Mouse (Mus musculus) MEL (cell line): Measurements from ENCODE around the gene Adcy7. TPM values are rescaled to one million over a fixed set of nuclear protein-coding genes. Genes with fewer than 3 reads are reported as not detected.
A peak's percentile ranks its signal among the peaks of the same experiment; 100 is the strongest.

Experiments
- DNase-seq: peaks from one replicate; pipeline ENCODE4 v3.0.0; 2011; ENCODE audit warnings: low read depth, low spot score
- H3K27ac ChIP-seq: 2 replicates; pipeline ENCODE4 v1.5.1; 2012; ENCODE audit warnings: low read depth, mild to moderate bottlenecking, control low read depth, low read length, moderate library complexity; ENCODE audit not compliant: control insufficient read depth
- H3K27me3 ChIP-seq, 2 experiments: fragments of 150-350 bp in 1 of 2; sonication (generic) in 1 of 2; 2 replicates each; pipeline ENCODE4 v1.6.1; 2012; ENCODE audit warnings: low read length in 2 of 2, mild to moderate bottlenecking in 2 of 2, improper control_type of control experiment in 1 of 2, moderate library complexity in 1 of 2; ENCODE audit not compliant: insufficient read depth in 2 of 2, control insufficient read depth in 1 of 2
- H3K36me3 ChIP-seq, 2 experiments: 2 replicates each; pipeline ENCODE4 v1.6.1; 2012 to 2014; ENCODE audit warnings: low read length in 2 of 2, improper control_type of control experiment in 1 of 2, inconsistent platforms in 1 of 2, mild to moderate bottlenecking in 1 of 2; ENCODE audit not compliant: insufficient read depth in 2 of 2, control insufficient read depth in 1 of 2
- H3K4me1 ChIP-seq, 2 experiments: fragments of 150-350 bp in 1 of 2; sonication (generic) in 1 of 2; 2 replicates each; pipeline ENCODE4 v1.6.1; 2012; ENCODE audit warnings: low read length in 2 of 2, improper control_type of control experiment in 1 of 2, mild to moderate bottlenecking in 1 of 2; ENCODE audit not compliant: insufficient read depth in 2 of 2, control insufficient read depth in 1 of 2
- H3K4me3 ChIP-seq, 2 experiments: fragments of 150-350 bp in 1 of 2; sonication (generic) in 1 of 2; 2 replicates each; pipeline ENCODE4 v1.5.1; 2012; ENCODE audit warnings: low read depth in 2 of 2, low read length in 2 of 2, mild to moderate bottlenecking in 2 of 2, moderate library complexity in 2 of 2, control low read depth in 1 of 2, improper control_type of control experiment in 1 of 2; ENCODE audit not compliant: control insufficient read depth in 1 of 2, insufficient read depth in 1 of 2
- H3K79me2 ChIP-seq: 2 replicates; pipeline ENCODE4 v1.6.1; 2012; ENCODE audit warnings: mild to moderate bottlenecking, low read length, moderate library complexity; ENCODE audit not compliant: control insufficient read depth, poor library complexity, insufficient read depth
- H3K9ac ChIP-seq: 2 replicates; pipeline ENCODE4 v1.6.1; 2012; ENCODE audit warnings: low read depth, mild to moderate bottlenecking, control low read depth, low read length, moderate library complexity; ENCODE audit not compliant: control insufficient read depth, poor library complexity, severe bottlenecking
- H3K9me3 ChIP-seq: fragments of 150-350 bp; sonication (generic); replicated peaks from 2 replicates; pipeline ENCODE4 v1.6.1; 2012; ENCODE audit warnings: mild to moderate bottlenecking, low read length, improper control_type of control experiment, moderate library complexity; ENCODE audit not compliant: insufficient read depth
- CHD1 ChIP-seq: IDR thresholded peaks from 2 replicates; pipeline ENCODE4 v1.6.1; 2012; ENCODE audit warnings: low read depth, mild to moderate bottlenecking, inconsistent platforms, low read length, improper control_type of control experiment
- CHD2 ChIP-seq: IDR thresholded peaks from 2 replicates; pipeline ENCODE4 v1.6.1; 2011; ENCODE audit warnings: low read length, improper control_type of control experiment
- E2F4 ChIP-seq: IDR thresholded peaks from 2 replicates; pipeline ENCODE4 v1.6.1; 2011; ENCODE audit warnings: low read depth, low read length, improper control_type of control experiment, borderline replicate concordance
- ELF1 ChIP-seq: IDR thresholded peaks from 2 replicates; pipeline ENCODE4 v1.6.1; 2014; ENCODE audit warnings: low read depth, mild to moderate bottlenecking, inconsistent platforms, low read length, improper control_type of control experiment, moderate library complexity
- EP300 ChIP-seq, 2 experiments: IDR thresholded peaks; 2 replicates each; pipeline ENCODE4 v1.6.1; 2011; ENCODE audit warnings: improper control_type of control experiment in 2 of 2, low read length in 2 of 2, low read depth in 1 of 2, mild to moderate bottlenecking in 1 of 2
- ETS1 ChIP-seq: IDR thresholded peaks from 2 replicates; pipeline ENCODE4 v1.6.1; 2012; ENCODE audit warnings: low read depth, mild to moderate bottlenecking, inconsistent platforms, low read length, improper control_type of control experiment, moderate library complexity
- GATA1 ChIP-seq: IDR thresholded peaks from 2 replicates; pipeline ENCODE4 v1.6.1; 2011; ENCODE audit warnings: low read depth, low read length, improper control_type of control experiment
- HCFC1 ChIP-seq: IDR thresholded peaks from 2 replicates; pipeline ENCODE4 v1.6.1; 2012; ENCODE audit warnings: low read depth, mild to moderate bottlenecking, inconsistent platforms, low read length, improper control_type of control experiment, moderate library complexity
- JUND ChIP-seq: IDR thresholded peaks from 2 replicates; pipeline ENCODE4 v1.6.1; 2011; ENCODE audit warnings: low read depth, mild to moderate bottlenecking, improper control_type of control experiment, low read length
- KAT2A ChIP-seq: conservative IDR thresholded peaks from 2 replicates; pipeline ENCODE4 v1.6.1; 2012; ENCODE audit warnings: low read depth, low read length, improper control_type of control experiment, inconsistent platforms
- MAFK ChIP-seq: IDR thresholded peaks from 2 replicates; pipeline ENCODE4 v1.6.1; 2011; ENCODE audit warnings: low read depth, mild to moderate bottlenecking, low read length, improper control_type of control experiment, borderline replicate concordance
- MAX ChIP-seq: IDR thresholded peaks from 2 replicates; pipeline ENCODE4 v1.6.1; 2011; ENCODE audit warnings: low read length, improper control_type of control experiment
- MEF2A ChIP-seq: IDR thresholded peaks from 2 replicates; pipeline ENCODE4 v1.6.1; 2014; ENCODE audit warnings: low read depth, mild to moderate bottlenecking, inconsistent platforms, low read length, improper control_type of control experiment; ENCODE audit not compliant: poor library complexity, insufficient replicate concordance, severe bottlenecking; ENCODE audit errors: extremely low read depth
- MXI1 ChIP-seq: IDR thresholded peaks from 2 replicates; pipeline ENCODE4 v1.6.1; 2011; ENCODE audit warnings: mild to moderate bottlenecking, low read depth, low read length, improper control_type of control experiment
- MYB ChIP-seq: IDR thresholded peaks from 2 replicates; pipeline ENCODE4 v1.6.1; 2011; ENCODE audit warnings: mild to moderate bottlenecking, low read depth, low read length, improper control_type of control experiment
- MYC ChIP-seq: IDR thresholded peaks from 2 replicates; pipeline ENCODE4 v1.6.1; 2011; ENCODE audit warnings: low read depth, mild to moderate bottlenecking, low read length, improper control_type of control experiment, moderate library complexity
- NRF1 ChIP-seq: IDR thresholded peaks from 2 replicates; pipeline ENCODE4 v1.6.1; 2014; ENCODE audit warnings: low read depth, mild to moderate bottlenecking, inconsistent platforms, low read length, improper control_type of control experiment, moderate library complexity; ENCODE audit not compliant: poor library complexity, insufficient read depth, severe bottlenecking
- POLR2A ChIP-seq, 2 experiments: IDR thresholded peaks; 2 replicates each; pipeline ENCODE4 v1.6.1; 2011 to 2012; ENCODE audit warnings: low read length in 2 of 2, mild to moderate bottlenecking in 2 of 2, control low read depth in 1 of 2, improper control_type of control experiment in 1 of 2, low read depth in 1 of 2, moderate library complexity in 1 of 2; ENCODE audit not compliant: control insufficient read depth in 1 of 2, insufficient read depth in 1 of 2, poor library complexity in 1 of 2
- RAD21 ChIP-seq: IDR thresholded peaks from 2 replicates; pipeline ENCODE4 v1.6.1; 2011; ENCODE audit warnings: mild to moderate bottlenecking, low read depth, low read length, improper control_type of control experiment
- SIN3A ChIP-seq: IDR thresholded peaks from 2 replicates; pipeline ENCODE4 v1.6.1; 2012; ENCODE audit warnings: low read length, improper control_type of control experiment, inconsistent platforms
- SMC3 ChIP-seq: IDR thresholded peaks from 2 replicates; pipeline ENCODE4 v1.6.1; 2011; ENCODE audit warnings: low read depth, low read length, improper control_type of control experiment
- TAL1 ChIP-seq: IDR thresholded peaks from 2 replicates; pipeline ENCODE4 v1.6.1; 2012; ENCODE audit warnings: mild to moderate bottlenecking, inconsistent platforms, low read length, moderate library complexity, mixed read lengths
- TBP ChIP-seq: IDR thresholded peaks from 2 replicates; pipeline ENCODE4 v1.8.0; 2011; ENCODE audit warnings: low read depth, low read length, improper control_type of control experiment
- UBTF ChIP-seq: IDR thresholded peaks from 2 replicates; pipeline ENCODE4 v1.6.1; 2012; ENCODE audit warnings: low read depth, mild to moderate bottlenecking, inconsistent platforms, low read length, improper control_type of control experiment, moderate library complexity, borderline replicate concordance; ENCODE audit not compliant: insufficient read depth
- USF2 ChIP-seq, 2 experiments: IDR thresholded peaks; 2 replicates each; pipeline ENCODE4 v1.6.1; 2011 to 2012; ENCODE audit warnings: improper control_type of control experiment in 2 of 2, low read length in 2 of 2, borderline replicate concordance in 1 of 2, inconsistent platforms in 1 of 2, low read depth in 1 of 2, mild to moderate bottlenecking in 1 of 2; ENCODE audit not compliant: insufficient read depth in 1 of 2
- ZC3H11A ChIP-seq: IDR thresholded peaks from 2 replicates; pipeline ENCODE4 v1.6.1; 2012; ENCODE audit warnings: low read depth, mild to moderate bottlenecking, inconsistent platforms, low read length, improper control_type of control experiment
- ZKSCAN1 ChIP-seq: IDR thresholded peaks from 2 replicates; pipeline ENCODE4 v1.6.1; 2012; ENCODE audit warnings: low read depth, mild to moderate bottlenecking, inconsistent platforms, low read length, improper control_type of control experiment, moderate library complexity
- ZMIZ1 ChIP-seq: IDR thresholded peaks from 2 replicates; pipeline ENCODE4 v1.6.1; 2012; ENCODE audit warnings: low read depth, mild to moderate bottlenecking, inconsistent platforms, low read length, improper control_type of control experiment, moderate library complexity
- ZNF384 ChIP-seq: IDR thresholded peaks from 2 replicates; pipeline ENCODE4 v1.6.1; 2012; ENCODE audit warnings: low read depth, mild to moderate bottlenecking, inconsistent platforms, low read length, improper control_type of control experiment
- polyA plus RNA-seq, 2 experiments: library from polyadenylated mRNA; stranded (reverse) in 1 of 2; unstranded in 1 of 2; fragments of >175 nt in 1 of 2; fragments of >200 nt in 1 of 2; gene quantifications; 2 replicates each; pipeline versions ENCODE4 v1.2.1 to v1.2.4; 2012; ENCODE audit warnings: low replicate concordance in 2 of 2, low read depth in 1 of 2; ENCODE audit not compliant: insufficient read length in 2 of 2, insufficient read depth in 1 of 2, missing spikeins in 1 of 2
- total RNA-seq: library from RNA; depleted of rRNA; stranded (reverse); fragments of 300-350 nt; gene quantifications from 2 replicates; pipeline ENCODE4 v1.2.3, GENCODE M21; 2012

Adcy7 gene
- total and polyA plus RNA-seq, 3 experiments, result 62.9 to 83.7 TPM; not detected in 1

DNA sequence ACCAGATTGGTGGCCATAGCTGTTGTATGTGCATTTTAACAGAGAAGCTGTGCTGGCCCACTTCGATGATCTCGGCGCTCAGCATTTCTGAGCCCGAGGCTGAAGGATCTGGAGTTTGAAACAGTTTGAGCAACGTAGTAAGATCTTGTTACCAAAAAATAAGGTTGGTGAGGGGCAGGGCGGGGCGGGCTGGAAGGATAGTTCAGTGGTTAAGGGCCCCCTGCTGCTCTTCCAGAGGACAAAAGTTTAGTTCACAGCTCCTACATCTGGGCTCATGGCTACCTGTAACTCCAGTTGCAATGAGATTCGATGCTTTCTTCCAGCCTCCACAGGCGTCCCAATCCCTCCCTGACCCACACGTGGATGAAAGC is 26.5 kb downstream of the Adcy7 start:
- Histone ChIP-seq H3K27me3 (no peaks in the 10 kb centered on the region), H3K9ac (peak overlapping the region; percentile 62), H3K79me2 (peaks cover 73% of the 10 kb centered on the region), H3K27ac (peak overlapping the region; percentile 94), H3K9me3 (no peaks in the 10 kb centered on the region), H3K4me3 (no peak overlapping the region), H3K4me1 (peaks cover 24 to 64% of the 10 kb centered on the region in 2 experiments), H3K36me3 (peaks cover 10 to 62% of the 10 kb centered on the region in 2 experiments)
- no peak for DNase-seq
- TF ChIP-seq MYC (no peak), MEF2A (no peak), CHD1 (peak; percentile 93; the same call in 1 of the 2 replicates), MXI1 (0 out of 2 replicates have a peak, but pooled peaks have one; percentile 7), ZKSCAN1 (no peak)

DNA sequence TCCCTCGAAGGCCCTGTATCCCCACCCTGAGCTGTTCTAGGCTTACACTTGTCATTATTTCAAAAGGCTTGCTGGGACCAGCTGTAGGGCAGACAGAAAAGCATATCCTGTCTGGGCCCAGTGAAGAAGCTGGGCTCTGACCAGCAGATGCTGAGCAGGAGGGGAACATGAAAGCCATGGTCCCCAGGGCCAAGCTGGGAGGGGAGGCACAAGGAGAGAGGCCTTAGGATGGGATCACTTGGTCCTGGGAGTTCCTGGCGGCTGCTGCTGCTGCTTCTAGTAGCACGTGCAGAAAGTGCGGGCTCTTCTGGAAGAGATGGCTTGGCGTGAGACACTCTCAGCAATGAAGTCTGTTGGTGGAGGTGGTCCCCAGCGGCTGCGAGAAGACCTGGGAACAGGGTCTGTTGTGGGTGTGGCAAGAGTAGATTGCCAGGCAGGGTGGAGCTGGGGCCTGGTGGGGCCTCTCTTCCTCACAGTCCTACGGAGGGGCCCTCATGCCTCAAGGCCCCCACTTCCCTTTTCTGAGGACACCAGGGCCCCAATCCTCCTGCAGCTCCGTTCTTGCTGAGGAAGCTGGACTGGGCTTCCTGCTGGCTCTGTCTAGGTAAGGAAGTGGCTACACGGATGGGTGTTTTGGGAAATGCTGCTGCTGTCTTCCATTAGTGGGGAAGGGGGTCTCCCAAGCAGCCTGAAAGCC is 27.9 kb downstream of the Adcy7 start:
- H3K9ac ChIP-seq, result peak overlapping the region; percentile 71
- no peaks in the 10 kb centered on the region for H3K27me3 ChIP-seq
- H3K9me3 ChIP-seq, result no peaks in the 10 kb centered on the region
- peaks cover 64% of the 10 kb centered on the region for H3K79me2 ChIP-seq
- peak overlapping the region; percentile 94 for H3K27ac ChIP-seq
- peaks cover 24 to 57% of the 10 kb centered on the region in 2 experiments for H3K4me1 ChIP-seq
- DNase-seq, result peak; percentile 96
- peaks cover 14 to 61% of the 10 kb centered on the region in 2 experiments for H3K36me3 ChIP-seq
- H3K4me3 ChIP-seq, result peak overlapping the region in 1 of 2 experiments; percentile 34; a peak in 3 of 4 replicates
- TF ChIP-seq ZMIZ1 (peak; percentile 63; the same call in 1 of the 2 replicates), ZNF384 (peak; percentile 26; the same call in 1 of the 2 replicates), RAD21 (no peak), ZC3H11A (no peak), HCFC1 (peak; percentile 53; the same call in 1 of the 2 replicates), TBP (peak; percentile 31; the same call in 1 of the 2 replicates), JUND (no peak), SIN3A (peak; percentile 86), ETS1 (peak; percentile 84), MYC (peak; percentile 84), MAX (peak; percentile 75; the same call in 1 of the 2 replicates), USF2 (IDR thresholded peaks at IDR 0.05; ENCODE audit: borderline replicate concordance in 1 of 2, insufficient read depth in 1 of 2, low read depth in 1 of 2, low read length in 2 of 2) (no peak), ELF1 (peak; percentile 76), TAL1 (peak; percentile 53), SMC3 (no peak), MAFK (peak; percentile 28; the same call in 1 of the 2 replicates), EP300 (IDR thresholded peaks at IDR 0.05; ENCODE audit: low read depth in 1 of 2, low read length in 2 of 2) (peak; percentile 90 to 94), GATA1 (peak; percentile 34; the same call in 1 of the 2 replicates), MYB (peak; percentile 74; the same call in 1 of the 2 replicates), POLR2A (IDR thresholded peaks at IDR 0.05; ENCODE audit: control insufficient read depth in 1 of 2, insufficient read depth in 1 of 2, low read depth in 1 of 2, low read length in 2 of 2, poor library complexity in 1 of 2) (peak in 1 of 2 experiments; percentile 61; a peak in 1 of 4 replicates), MXI1 (no peak; the same call in 1 of the 2 replicates), NRF1 (no peak), UBTF (no peak), CHD2 (no peak), KAT2A (0 out of 2 replicates have a peak, but pooled peaks have one; percentile 13), CHD1 (no peak), E2F4 (no peak)
